Mouse (Mus musculus) intestine, embryonic 14.5 days (tissue): ENCODE measurements around the gene Mamstr. TPM values are rescaled to one million over a fixed set of nuclear protein-coding genes. Genes with fewer than 3 reads are reported as not detected.

Experiments used
- ATAC-seq: fragments of 200-750 bp; cut with Nextera tagmentation; replicated peaks from 2 replicates; pipeline ENCODE4 v1.8.0; 2017; ENCODE audit warnings: low read depth, moderate number of reproducible peaks, moderate TSS enrichment, moderate library complexity; ENCODE audit not compliant: low FRiP score, low TSS enrichment
- DNase-seq: peaks from one replicate; pipeline ENCODE4 v3.0.0-alpha.2; 2018; ENCODE audit warnings: low spot score
- H3K27ac ChIP-seq: fragments of 300-500 bp; sonication (generic); 2 replicates; pipeline ENCODE4 v1.5.1; 2014; ENCODE audit warnings: low read depth, mild to moderate bottlenecking, control low read depth
- H3K27me3 ChIP-seq: fragments of 300-500 bp; sonication (generic); replicated peaks from 2 replicates; pipeline ENCODE4 v1.6.1; 2014; ENCODE audit warnings: low read length, control low read depth; ENCODE audit not compliant: control insufficient read depth, insufficient read depth
- H3K36me3 ChIP-seq: fragments of 300-500 bp; sonication (generic); 2 replicates; pipeline ENCODE4 v1.6.1; 2014; ENCODE audit warnings: low read length, control low read depth; ENCODE audit not compliant: control insufficient read depth, insufficient read depth
- H3K4me1 ChIP-seq: fragments of 300-500 bp; sonication (generic); replicated peaks from 2 replicates; pipeline ENCODE4 v1.6.1; 2014; ENCODE audit warnings: low read length, control low read depth, mixed read lengths; ENCODE audit not compliant: control insufficient read depth, insufficient read depth
- H3K4me2 ChIP-seq: fragments of 300-500 bp; sonication (generic); 2 replicates; pipeline ENCODE4 v1.6.1; 2014; ENCODE audit warnings: low read length
- H3K4me3 ChIP-seq: fragments of 300-500 bp; sonication (generic); 2 replicates; pipeline ENCODE4 v1.5.1; 2014; ENCODE audit warnings: low read depth, low read length, control low read depth, mixed read lengths
- H3K9ac ChIP-seq: fragments of 300-500 bp; sonication (generic); 2 replicates; pipeline ENCODE4 v1.6.1; 2014; ENCODE audit warnings: mild to moderate bottlenecking, low read length
- H3K9me3 ChIP-seq: fragments of 300-500 bp; sonication (generic); 2 replicates; pipeline ENCODE4 v1.6.1; 2016; ENCODE audit warnings: low read length, control low read depth; ENCODE audit not compliant: control insufficient read depth
- WGBS: fragments of 180-500 bp; shearing (Covaris S2); extraction: QIAGEN DNeasy Blood & Tissue Kit; methylation state at CpG from one replicate; pipeline ENCODE4 v1.1.7; 2014; 5-methylcytosine and 5-hydroxymethylcytosine counted together
- polyA plus RNA-seq: library from polyadenylated mRNA; unstranded; fragments of >200 nt; fragmentation: Nextera tagmentation; extraction: Ambion mirVana; gene quantifications from 2 replicates; pipeline ENCODE4 v1.2.1, GENCODE M21; 2014

Mamstr gene
- polyA plus RNA-seq, 1 experiment from 2014 or later = 6.8 TPM

- no peaks in the 10 kb centered on the region for H3K27me3 ChIP-seq
- WGBS = 92% methylated on average over 14 of the region's 14 CpGs
- no peak overlapping the region for H3K9ac ChIP-seq
- H3K4me2 ChIP-seq = no peak overlapping the region
- H3K36me3 ChIP-seq = no peaks in the 10 kb centered on the region
- H3K4me3 ChIP-seq = no peak overlapping the region
- no peaks in the 10 kb centered on the region for H3K9me3 ChIP-seq
- DNase-seq (no peak), ATAC-seq (no peak)
- H3K4me1 ChIP-seq = peaks cover 9% of the 10 kb centered on the region
- no peak overlapping the region for H3K27ac ChIP-seq
Observed at GRCm38 (mm10) chr7:45678513-45678912, 38.7 kb downstream of the Mamstr start.

- no peaks in the 10 kb centered on the region for H3K36me3 ChIP-seq
- no peak overlapping the region for H3K4me2 ChIP-seq
- no peak overlapping the region for H3K4me3 ChIP-seq
- H3K27me3 ChIP-seq = no peaks in the 10 kb centered on the region
- H3K9me3 ChIP-seq = no peaks in the 10 kb centered on the region
- peaks cover 10% of the 10 kb centered on the region for H3K4me1 ChIP-seq
- DNase-seq (no peak), ATAC-seq (no peak)
- 71% methylated on average over 14 of the region's 14 CpGs for whole genome bisulfite sequencing
- H3K27ac ChIP-seq = no peak overlapping the region
- H3K9ac ChIP-seq = no peak overlapping the region
Observed at GRCm38 (mm10) chr7:45679966-45680621, 40.3 kb downstream of the Mamstr start.

- Histone ChIP-seq H3K9me3 (no peaks in the 10 kb centered on the region), H3K4me3 (no peak overlapping the region), H3K9ac (no peak overlapping the region), H3K4me2 (no peak overlapping the region), H3K27ac (no peak overlapping the region), H3K27me3 (no peaks in the 10 kb centered on the region), H3K4me1 (peaks cover 21% of the 10 kb centered on the region), H3K36me3 (no peaks in the 10 kb centered on the region)
- ATAC-seq (no peak), DNase-seq (no peak)
- 74% methylated on average over 8 of the region's 8 CpGs for WGBS
Observed at GRCm38 (mm10) chr7:45681046-45681736, 41.4 kb downstream of the Mamstr start.

- DNase-seq (peak; percentile 91), ATAC-seq (peak; percentile 48)
- Histone ChIP-seq H3K9ac (no peak overlapping the region), H3K4me3 (no peak overlapping the region; the same call in 1 of the 2 replicates), H3K27ac (no peak overlapping the region), H3K27me3 (no peaks in the 10 kb centered on the region), H3K4me1 (peaks cover 24% of the 10 kb centered on the region), H3K4me2 (peak overlapping the region; percentile 35; the same call in 1 of the 2 replicates), H3K36me3 (no peaks in the 10 kb centered on the region), H3K9me3 (no peaks in the 10 kb centered on the region)
- WGBS = 28% methylated on average over 14 of the region's 14 CpGs
Observed at GRCm38 (mm10) chr7:45682144-45683126, 42.7 kb downstream of the Mamstr start.

GRCm38 (mm10) chr7:45683396-45684050, 43.7 kb downstream of the Mamstr start, which contains the start of gene Ntn5:
Gene Ntn5 (plus strand): TSS chr7:45684022.
- Histone ChIP-seq H3K27me3 (no peaks in the 10 kb centered on the region), H3K9me3 (no peaks in the 10 kb centered on the region), H3K9ac (no peak within 1 kb of the TSS), H3K36me3 (no peaks in the 10 kb centered on the region), H3K4me3 (no peak within 1 kb of the TSS), H3K4me2 (no peak within 1 kb of the TSS), H3K4me1 (peaks cover 24% of the 10 kb centered on the region), H3K27ac (no peak within 1 kb of the TSS; the same call in 1 of the 2 replicates)
- ATAC-seq (no peak), DNase-seq (no peak)
- 84% methylated on average over 7 of the region's 7 CpGs for WGBS

- Histone ChIP-seq H3K4me3 (no peak overlapping the region), H3K9ac (peak overlapping the region; percentile 21; the same call in 1 of the 2 replicates), H3K27me3 (no peaks in the 10 kb centered on the region), H3K4me2 (peak overlapping the region; percentile 31), H3K9me3 (no peaks in the 10 kb centered on the region), H3K27ac (peak overlapping the region; percentile 65), H3K4me1 (peaks cover 22% of the 10 kb centered on the region), H3K36me3 (no peaks in the 10 kb centered on the region)
- peak; percentile 52 for DNase-seq
- WGBS = 25% methylated on average over 10 of the region's 10 CpGs
- no peak for ATAC-seq
Observed at GRCm38 (mm10) chr7:45685811-45686210, 46.0 kb downstream of the Mamstr start.

GRCm38 (mm10) chr7:45686841-45687240, 47.1 kb downstream of the Mamstr start:
- H3K9ac ChIP-seq = no peak overlapping the region
- H3K4me1 ChIP-seq = peaks cover 22% of the 10 kb centered on the region
- ATAC-seq (no peak), DNase-seq (no peak)
- H3K4me2 ChIP-seq = no peak overlapping the region
- H3K27me3 ChIP-seq = no peaks in the 10 kb centered on the region
- no peaks in the 10 kb centered on the region for H3K36me3 ChIP-seq
- no peak overlapping the region for H3K27ac ChIP-seq
- H3K9me3 ChIP-seq = no peaks in the 10 kb centered on the region
- WGBS = 69% methylated on average over 3 of the region's 3 CpGs
- H3K4me3 ChIP-seq = no peak overlapping the region

GRCm38 (mm10) chr7:45689099-45689498, 49.3 kb downstream of the Mamstr start:
- Histone ChIP-seq H3K4me2 (no peak overlapping the region), H3K27me3 (no peaks in the 10 kb centered on the region), H3K4me1 (peaks cover 15% of the 10 kb centered on the region), H3K36me3 (no peaks in the 10 kb centered on the region), H3K9me3 (no peaks in the 10 kb centered on the region), H3K4me3 (no peak overlapping the region), H3K9ac (no peak overlapping the region), H3K27ac (no peak overlapping the region)
- WGBS = 61% methylated on average over 6 of the region's 6 CpGs
- ATAC-seq (no peak), DNase-seq (no peak)
